Comparison of ENCODE assay signal across 9 mouse cellular contexts in genomic region chr2:28419898-28420297, GRCm38 (mm10). TPM values are rescaled to one million over a fixed set of nuclear protein-coding genes. Genes with fewer than 3 reads are reported as not detected.
A peak's percentile ranks its signal among the peaks of the same experiment; 100 is the strongest.
DNase-seq lines count a peak whose midpoint lies in the region; ATAC-seq and TF ChIP-seq lines count a peak whose summit lies in the region.
"Had no signal": no experiment of that assay in that cellular context is flagged by ENCODE, and none has a peak within 500 bp of the region (broad histone marks: within the 10 kb centered on the region; RNA-seq: fewer than 3 reads in every experiment).

No protein-coding gene starts in this region.

- H3K36me3 ChIP-seq in C2C12 (ENCODE audit: control insufficient read depth, insufficient read depth) = no peaks in the 10 kb centered on the region
- no peaks in the 10 kb centered on the region for H3K36me3 ChIP-seq in liver, postnatal 0 days (replicated peaks; ENCODE audit: insufficient read depth, low read length)
- H3K36me3 ChIP-seq: limb, embryonic 12.5 days had no signal

- H3K27ac ChIP-seq in liver, postnatal 0 days (ENCODE audit: low read depth) = no peak overlapping the region
- H3K27ac ChIP-seq: limb, embryonic 12.5 days had no signal

- no peak overlapping the region for H3K4me3 ChIP-seq in C2C12 (ENCODE audit: insufficient read depth, poor library complexity, severe bottlenecking)
- no peak overlapping the region for H3K4me3 ChIP-seq in liver, postnatal 0 days (ENCODE audit: low read depth, low read length)
- H3K4me3 ChIP-seq: limb, embryonic 12.5 days had no signal

- peak; percentile 93 for DNase-seq in ZHBTc4 (ENCODE audit: low read depth, low spot score)
- DNase-seq in cerebellum, postnatal 4 days (ENCODE audit: low spot score in 2 of 2) = peak; percentile 88 to 94
- peak; percentile 94 for DNase-seq in gastrocnemius, postnatal 10 days
- peak; percentile 88 to 97 for DNase-seq in kidney, postnatal 25 days
- peak; percentile 84 for DNase-seq in liver, postnatal 0 days
- peak; percentile 92 for DNase-seq in right cerebral cortex, adult 18-20 months
- peak; percentile 92 for DNase-seq in urinary bladder, postnatal 14 days (ENCODE audit: low spot score)

- H3K79me3 ChIP-seq in C2C12 (ENCODE audit: low read depth) = no peaks in the 10 kb centered on the region

- peaks cover 9% of the 10 kb centered on the region for H3K4me1 ChIP-seq in liver, postnatal 0 days (ENCODE audit: insufficient read depth)
- H3K4me1 ChIP-seq: limb, embryonic 12.5 days had no signal

- peaks cover 7% of the 10 kb centered on the region for H3K27me3 ChIP-seq in C2C12 (ENCODE audit: control insufficient read depth, insufficient read depth, insufficient read length)
- H3K27me3 ChIP-seq in liver, postnatal 0 days (ENCODE audit: insufficient read depth, low read length) = no peaks in the 10 kb centered on the region
- H3K27me3 ChIP-seq: limb, embryonic 12.5 days had no signal

- no peak overlapping the region for H3ac ChIP-seq in C2C12 (ENCODE audit: control insufficient read depth, insufficient read length, low read depth)

- H3K9ac ChIP-seq in liver, postnatal 0 days (replicated peaks) = no peak overlapping the region
- H3K9ac ChIP-seq: limb, embryonic 12.5 days had no signal

- H3K4me2 ChIP-seq in liver, postnatal 0 days (ENCODE audit: low read depth, low read length) = no peak overlapping the region
- H3K4me2 ChIP-seq: limb, embryonic 12.5 days had no signal

- ATAC-seq in liver, postnatal 0 days = no peak

- no peaks in the 10 kb centered on the region for H3K79me2 ChIP-seq in C2C12 (ENCODE audit: control insufficient read depth, insufficient read depth)

- WGBS in liver, postnatal 0 days (ENCODE audit: insufficient replicate concordance) = 19% methylated on average over 4 of the region's 4 CpGs

- TF ChIP-seq EP300 in liver, postnatal 0 days (IDR thresholded peaks at IDR 0.05; ENCODE audit: low read depth) = no peak

- no peaks in the 10 kb centered on the region for H3K9me3 ChIP-seq in liver, postnatal 0 days (ENCODE audit: low read length)
- H3K9me3 ChIP-seq: limb, embryonic 12.5 days had no signal

- TF ChIP-seq CTCF in C2C12 (IDR thresholded peaks at IDR 0.05; ENCODE audit: control insufficient read depth, insufficient read depth, insufficient read length) = peak; percentile 84
- TF ChIP-seq CTCF in liver, postnatal 0 days (IDR thresholded peaks at IDR 0.05; ENCODE audit: low read depth) = peak; percentile 86

TF ChIP-seq in C2C12, 6 proteins besides CTCF, POLR2A, EP300 and RAD21:
- no peak for TF ChIP-seq FOSL1 (IDR thresholded peaks at IDR 0.05; ENCODE audit: insufficient read depth, low read length, poor library complexity, severe bottlenecking)
- no peak for TF ChIP-seq CEBPB (IDR thresholded peaks at IDR 0.05; ENCODE audit: low read depth)
- no peak for TF ChIP-seq MYOD1 (IDR thresholded peaks at IDR 0.05; ENCODE audit: control insufficient read depth, insufficient read length, low read depth)
- no peak for TF ChIP-seq USF1 (IDR thresholded peaks at IDR 0.05; ENCODE audit: low read depth)
- no peak for TF ChIP-seq MAX (IDR thresholded peaks at IDR 0.05)
- TF ChIP-seq MYOG (IDR thresholded peaks at IDR 0.05; ENCODE audit: control insufficient read depth, extremely low read depth, insufficient read length) = no peak

RNA-seq across cellular contexts. Expression of gene Ppp1r26, which starts 26.7 kb away (rescaled TPM):
- polyA plus RNA-seq in C2C12 (2012; fragmentation: generic; extraction: Trizol) = 0.01 TPM
- 1 to 10 TPM; 3.0 to 4.7 TPM for total RNA-seq in gastrocnemius, postnatal 10 days (2021)
- 0.02 and 0.05 TPM in 2 replicates for polyA plus RNA-seq in liver, postnatal 0 days (2015; fragmentation: Nextera tagmentation; extraction: Ambion mirVana)

RNA-seq across cellular contexts. Expression of gene 1700007K13Rik, which starts 46.2 kb away (rescaled TPM):
- polyA plus RNA-seq in C2C12 (2012; fragmentation: generic; extraction: Trizol) = 0.68 TPM
- total RNA-seq in gastrocnemius, postnatal 10 days (2021) = under 1 TPM in 1 of 2 experiments, not detected in 1; 0.34 TPM
- not detected in 2 replicates for polyA plus RNA-seq in liver, postnatal 0 days (2015; fragmentation: Nextera tagmentation; extraction: Ambion mirVana)

RNA-seq across cellular contexts. Expression of gene Mrps2, which starts 48.0 kb away (rescaled TPM):
- 30.4 TPM for polyA plus RNA-seq in C2C12 (2012; fragmentation: generic; extraction: Trizol)
- total RNA-seq in gastrocnemius, postnatal 10 days (2021) = 10 to 100 TPM; 28.3 to 31.5 TPM
- 24.9 and 26.5 TPM in 2 replicates for polyA plus RNA-seq in liver, postnatal 0 days (2015; fragmentation: Nextera tagmentation; extraction: Ambion mirVana)
